Mouse (Mus musculus): ENCODE measurements around the gene Nipsnap1. TPM values are rescaled to one million over a fixed set of nuclear protein-coding genes. Genes with fewer than 3 reads are reported as not detected.

Gene Nipsnap1
- polyA plus RNA-seq (2015; fragmentation: Nextera tagmentation; extraction: Ambion mirVana): 53.4 and 57.0 TPM in 2 replicates

GRCm38 (mm10) chr11:4873755-4874475 is at the start of gene Nipsnap1:
Gene Nipsnap1 (plus strand): TSS chr11:4873951.
- peak within 1 kb of the TSS; percentile 73 for H3K9ac ChIP-seq (ENCODE audit: low read length)

GRCm38 (mm10) chr11:4826152-4826778 is 47.5 kb upstream of the Nipsnap1 start:
- ATAC-seq (ENCODE audit: insufficient read depth, low FRiP score): no peak
- Histone ChIP-seq H3K4me2 (ENCODE audit: low read depth, low read length) (no peak overlapping the region), H3K4me3 (replicated peaks; ENCODE audit: low read length) (no peak overlapping the region), H3K9ac (ENCODE audit: low read length) (no peak overlapping the region), H3K9me3 (replicated peaks; ENCODE audit: control insufficient read depth, low read length) (no peaks in the 10 kb centered on the region), H3K27ac (ENCODE audit: low read length) (no peak overlapping the region), H3K36me3 (ENCODE audit: control insufficient read depth, insufficient read depth, low read length) (no peaks in the 10 kb centered on the region), H3K27me3 (ENCODE audit: control insufficient read depth, insufficient read depth, low read length) (no peaks in the 10 kb centered on the region), H3K4me1 (ENCODE audit: control insufficient read depth, insufficient read depth, low read length) (peaks cover 3% of the 10 kb centered on the region; the same call in 1 of the 2 replicates)
- WGBS: 88% methylated on average over 3 of the region's 3 CpGs

More at GRCm38 (mm10) chr11:4873755-4874475, at the start of gene Nipsnap1:
- no peaks in the 10 kb centered on the region for H3K9me3 ChIP-seq (replicated peaks; ENCODE audit: control insufficient read depth, low read length)
- ATAC-seq (ENCODE audit: insufficient read depth, low FRiP score): peak; percentile 92
- H3K36me3 ChIP-seq (ENCODE audit: control insufficient read depth, insufficient read depth, low read length): 0 out of 2 replicates have a peak, but pooled peaks cover 3% of the 10 kb centered on the region
- 0 out of 2 replicates have a peak within 1 kb of the TSS, but pooled peaks have one; percentile 4 for H3K27ac ChIP-seq (ENCODE audit: low read length)
- H3K4me3 ChIP-seq (replicated peaks; ENCODE audit: low read length): peak within 1 kb of the TSS; percentile 69
- WGBS: 1% methylated on average over 30 of the region's 30 CpGs
- peak within 1 kb of the TSS; percentile 79 for H3K4me2 ChIP-seq (ENCODE audit: low read depth, low read length)
- H3K4me1 ChIP-seq (ENCODE audit: control insufficient read depth, insufficient read depth, low read length): peaks cover 9% of the 10 kb centered on the region; the same call in 1 of the 2 replicates
- H3K27me3 ChIP-seq (ENCODE audit: control insufficient read depth, insufficient read depth, low read length): no peaks in the 10 kb centered on the region

- Histone ChIP-seq H3K27ac (ENCODE audit: low read length) (no peak overlapping the region), H3K9me3 (replicated peaks; ENCODE audit: control insufficient read depth, low read length) (no peaks in the 10 kb centered on the region), H3K36me3 (ENCODE audit: control insufficient read depth, insufficient read depth, low read length) (no peaks in the 10 kb centered on the region), H3K4me1 (ENCODE audit: control insufficient read depth, insufficient read depth, low read length) (peaks cover 3% of the 10 kb centered on the region; the same call in 1 of the 2 replicates), H3K9ac (ENCODE audit: low read length) (no peak overlapping the region), H3K4me3 (replicated peaks; ENCODE audit: low read length) (no peak overlapping the region), H3K27me3 (ENCODE audit: control insufficient read depth, insufficient read depth, low read length) (no peaks in the 10 kb centered on the region), H3K4me2 (ENCODE audit: low read depth, low read length) (no peak overlapping the region)
- ATAC-seq (ENCODE audit: insufficient read depth, low FRiP score): no peak
These were observed 46.4 kb upstream of the Nipsnap1 start for GRCm38 (mm10) chr11:4827340-4827739.

- no peak overlapping the region for H3K4me2 ChIP-seq (ENCODE audit: low read depth, low read length)
- no peak overlapping the region for H3K9ac ChIP-seq (ENCODE audit: low read length)
- WGBS: 49% methylated on average over 2 of the region's 2 CpGs
- no peaks in the 10 kb centered on the region for H3K27me3 ChIP-seq (ENCODE audit: control insufficient read depth, insufficient read depth, low read length)
- no peaks in the 10 kb centered on the region for H3K9me3 ChIP-seq (replicated peaks; ENCODE audit: control insufficient read depth, low read length)
- no peaks in the 10 kb centered on the region for H3K36me3 ChIP-seq (ENCODE audit: control insufficient read depth, insufficient read depth, low read length)
- peaks cover 3% of the 10 kb centered on the region; the same call in 1 of the 2 replicates for H3K4me1 ChIP-seq (ENCODE audit: control insufficient read depth, insufficient read depth, low read length)
- no peak overlapping the region for H3K4me3 ChIP-seq (replicated peaks; ENCODE audit: low read length)
- no peak for ATAC-seq (ENCODE audit: insufficient read depth, low FRiP score)
- H3K27ac ChIP-seq (ENCODE audit: low read length): no peak overlapping the region
These were observed 45.8 kb upstream of the Nipsnap1 start for GRCm38 (mm10) chr11:4827916-4828315.

GRCm38 (mm10) chr11:4831066-4831465 is 42.7 kb upstream of the Nipsnap1 start:
- Histone ChIP-seq H3K36me3 (ENCODE audit: control insufficient read depth, insufficient read depth, low read length) (no peaks in the 10 kb centered on the region), H3K9ac (ENCODE audit: low read length) (no peak overlapping the region), H3K4me2 (ENCODE audit: low read depth, low read length) (no peak overlapping the region), H3K9me3 (replicated peaks; ENCODE audit: control insufficient read depth, low read length) (no peaks in the 10 kb centered on the region), H3K27ac (ENCODE audit: low read length) (no peak overlapping the region), H3K27me3 (ENCODE audit: control insufficient read depth, insufficient read depth, low read length) (no peaks in the 10 kb centered on the region), H3K4me3 (replicated peaks; ENCODE audit: low read length) (no peak overlapping the region), H3K4me1 (ENCODE audit: control insufficient read depth, insufficient read depth, low read length) (peaks cover 3% of the 10 kb centered on the region; the same call in 1 of the 2 replicates)
- no peak for ATAC-seq (ENCODE audit: insufficient read depth, low FRiP score)

GRCm38 (mm10) chr11:4833295-4833939 is 40.3 kb upstream of the Nipsnap1 start:
- Histone ChIP-seq H3K27me3 (ENCODE audit: control insufficient read depth, insufficient read depth, low read length) (no peaks in the 10 kb centered on the region), H3K4me3 (replicated peaks; ENCODE audit: low read length) (no peak overlapping the region), H3K4me1 (ENCODE audit: control insufficient read depth, insufficient read depth, low read length) (peaks cover 3% of the 10 kb centered on the region; the same call in 1 of the 2 replicates), H3K4me2 (ENCODE audit: low read depth, low read length) (no peak overlapping the region), H3K27ac (ENCODE audit: low read length) (no peak overlapping the region), H3K9me3 (replicated peaks; ENCODE audit: control insufficient read depth, low read length) (no peaks in the 10 kb centered on the region), H3K9ac (ENCODE audit: low read length) (no peak overlapping the region), H3K36me3 (ENCODE audit: control insufficient read depth, insufficient read depth, low read length) (no peaks in the 10 kb centered on the region)
- 67% methylated on average over 3 of the region's 3 CpGs for WGBS
- no peak for ATAC-seq (ENCODE audit: insufficient read depth, low FRiP score)

GRCm38 (mm10) chr11:4835436-4835835 is 38.3 kb upstream of the Nipsnap1 start:
- Histone ChIP-seq H3K4me2 (ENCODE audit: low read depth, low read length) (no peak overlapping the region), H3K27me3 (ENCODE audit: control insufficient read depth, insufficient read depth, low read length) (no peaks in the 10 kb centered on the region), H3K36me3 (ENCODE audit: control insufficient read depth, insufficient read depth, low read length) (no peaks in the 10 kb centered on the region), H3K9me3 (replicated peaks; ENCODE audit: control insufficient read depth, low read length) (no peaks in the 10 kb centered on the region), H3K4me1 (ENCODE audit: control insufficient read depth, insufficient read depth, low read length) (no peaks in the 10 kb centered on the region), H3K4me3 (replicated peaks; ENCODE audit: low read length) (no peak overlapping the region), H3K9ac (ENCODE audit: low read length) (no peak overlapping the region), H3K27ac (ENCODE audit: low read length) (no peak overlapping the region)
- 70% methylated on average over 6 of the region's 6 CpGs for WGBS
- no peak for ATAC-seq (ENCODE audit: insufficient read depth, low FRiP score)

GRCm38 (mm10) chr11:4836755-4837154 is 37.0 kb upstream of the Nipsnap1 start:
- H3K9ac ChIP-seq (ENCODE audit: low read length): no peak overlapping the region
- H3K4me3 ChIP-seq (replicated peaks; ENCODE audit: low read length): no peak overlapping the region
- no peak overlapping the region for H3K27ac ChIP-seq (ENCODE audit: low read length)
- no peaks in the 10 kb centered on the region for H3K27me3 ChIP-seq (ENCODE audit: control insufficient read depth, insufficient read depth, low read length)
- 55% methylated on average over 6 of the region's 6 CpGs for WGBS
- no peaks in the 10 kb centered on the region for H3K36me3 ChIP-seq (ENCODE audit: control insufficient read depth, insufficient read depth, low read length)
- H3K4me1 ChIP-seq (ENCODE audit: control insufficient read depth, insufficient read depth, low read length): no peaks in the 10 kb centered on the region
- no peak overlapping the region for H3K4me2 ChIP-seq (ENCODE audit: low read depth, low read length)
- ATAC-seq (ENCODE audit: insufficient read depth, low FRiP score): no peak; the same call in 1 of the 2 replicates
- no peaks in the 10 kb centered on the region for H3K9me3 ChIP-seq (replicated peaks; ENCODE audit: control insufficient read depth, low read length)

GRCm38 (mm10) chr11:4837342-4837741 is 36.4 kb upstream of the Nipsnap1 start:
- no peaks in the 10 kb centered on the region for H3K27me3 ChIP-seq (ENCODE audit: control insufficient read depth, insufficient read depth, low read length)
- no peak overlapping the region for H3K27ac ChIP-seq (ENCODE audit: low read length)
- no peaks in the 10 kb centered on the region for H3K4me1 ChIP-seq (ENCODE audit: control insufficient read depth, insufficient read depth, low read length)
- H3K9me3 ChIP-seq (replicated peaks; ENCODE audit: control insufficient read depth, low read length): no peaks in the 10 kb centered on the region
- no peak overlapping the region for H3K9ac ChIP-seq (ENCODE audit: low read length)
- no peaks in the 10 kb centered on the region for H3K36me3 ChIP-seq (ENCODE audit: control insufficient read depth, insufficient read depth, low read length)
- H3K4me2 ChIP-seq (ENCODE audit: low read depth, low read length): no peak overlapping the region
- no peak for ATAC-seq (ENCODE audit: insufficient read depth, low FRiP score)
- 72% methylated on average over 5 of the region's 5 CpGs for WGBS
- H3K4me3 ChIP-seq (replicated peaks; ENCODE audit: low read length): no peak overlapping the region
